Mouse (Mus musculus) lung, embryonic 14.5 days (tissue): ENCODE results near the gene Mlx. TPM values are rescaled to one million over a fixed set of nuclear protein-coding genes. Genes with fewer than 3 reads are reported as not detected.
A peak's percentile ranks its signal among the peaks of the same experiment; 100 is the strongest.

Experiments used
- ATAC-seq: fragments of 200-750 bp; cut with Nextera tagmentation; 2 replicates; pipeline ENCODE4 v1.8.0; 2017; ENCODE audit warnings: mild to moderate bottlenecking, moderate TSS enrichment, moderate library complexity; ENCODE audit not compliant: insufficient read depth
- DNase-seq: peaks from one replicate; pipeline ENCODE4 v3.0.0-alpha.2; 2015
- H3K27ac ChIP-seq: fragments of 300-500 bp; sonication (generic); 2 replicates; pipeline ENCODE4 v1.5.1; 2014; ENCODE audit warnings: low read depth, mild to moderate bottlenecking, moderate library complexity
- H3K27me3 ChIP-seq: fragments of 300-500 bp; sonication (generic); 2 replicates; pipeline ENCODE4 v1.6.1; 2014; ENCODE audit warnings: low read length, control low read depth; ENCODE audit not compliant: insufficient read depth
- H3K36me3 ChIP-seq: fragments of 300-500 bp; sonication (generic); 2 replicates; pipeline ENCODE4 v1.6.1; 2014; ENCODE audit warnings: control low read depth; ENCODE audit not compliant: insufficient read depth
- H3K4me1 ChIP-seq: fragments of 300-500 bp; sonication (generic); 2 replicates; pipeline ENCODE4 v1.6.1; 2014; ENCODE audit warnings: antibody characterized with exemption, control low read depth; ENCODE audit not compliant: insufficient read depth
- H3K4me2 ChIP-seq: fragments of 300-500 bp; sonication (generic); 2 replicates; pipeline ENCODE4 v1.6.1; 2014; ENCODE audit warnings: mild to moderate bottlenecking
- H3K4me3 ChIP-seq: fragments of 300-500 bp; sonication (generic); 2 replicates; pipeline ENCODE4 v1.5.1; 2014; ENCODE audit warnings: low read depth, low read length
- H3K9ac ChIP-seq: fragments of 300-500 bp; sonication (generic); 2 replicates; pipeline ENCODE4 v1.6.1; 2014
- H3K9me3 ChIP-seq: fragments of 300-500 bp; sonication (generic); 2 replicates; pipeline ENCODE4 v1.6.1; 2016; ENCODE audit warnings: low read depth, low read length, control low read depth
- CTCF ChIP-seq: IDR thresholded peaks from 2 replicates; pipeline ENCODE4 v1.5.1; 2016; ENCODE audit warnings: antibody characterized with exemption, low read depth
- WGBS: fragments of 180-500 bp; shearing (Covaris S2); extraction: QIAGEN DNeasy Blood & Tissue Kit; methylation state at CpG from one replicate; pipeline ENCODE4 v1.1.7; 2014; 5-methylcytosine and 5-hydroxymethylcytosine counted together
- polyA plus RNA-seq: library from polyadenylated mRNA; unstranded; fragments of >200 nt; fragmentation: Nextera tagmentation; extraction: Ambion mirVana; gene quantifications from 2 replicates; pipeline ENCODE4 v1.2.1, GENCODE M21; 2014

The Mlx gene
- polyA plus RNA-seq, 1 experiment from 2014 or later, result 39.1 TPM

DNA sequence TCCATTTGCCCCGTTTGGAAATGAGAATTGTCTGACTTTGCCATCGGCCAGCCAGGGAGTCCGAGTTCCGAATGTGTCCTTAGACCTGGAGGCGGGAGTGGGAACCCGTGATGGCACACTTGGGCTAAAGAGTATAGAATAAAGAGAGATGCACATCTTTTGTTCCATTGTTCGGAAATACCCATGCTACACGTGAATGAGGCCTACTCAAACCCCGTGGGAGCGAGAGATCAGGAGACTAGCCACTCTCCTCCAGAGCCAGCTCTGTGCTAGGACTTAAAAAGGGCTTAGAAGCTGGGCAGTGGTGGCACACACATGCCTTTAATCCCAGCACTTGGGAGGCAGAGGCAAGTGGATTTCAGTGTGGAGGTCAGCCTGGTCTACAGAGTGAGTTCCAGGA lies 27.6 kb upstream of the Mlx start:
- DNase-seq (no peak), ATAC-seq (no peak)
- no peak for TF ChIP-seq CTCF
- Histone ChIP-seq H3K9ac (no peak overlapping the region), H3K9me3 (no peaks in the 10 kb centered on the region), H3K27ac (peak overlapping the region; percentile 91), H3K4me2 (no peak overlapping the region), H3K4me3 (no peak overlapping the region), H3K27me3 (no peaks in the 10 kb centered on the region), H3K4me1 (peaks cover 55% of the 10 kb centered on the region), H3K36me3 (peaks cover 42% of the 10 kb centered on the region)
- 82% methylated on average over 10 of the region's 10 CpGs for WGBS

DNA sequence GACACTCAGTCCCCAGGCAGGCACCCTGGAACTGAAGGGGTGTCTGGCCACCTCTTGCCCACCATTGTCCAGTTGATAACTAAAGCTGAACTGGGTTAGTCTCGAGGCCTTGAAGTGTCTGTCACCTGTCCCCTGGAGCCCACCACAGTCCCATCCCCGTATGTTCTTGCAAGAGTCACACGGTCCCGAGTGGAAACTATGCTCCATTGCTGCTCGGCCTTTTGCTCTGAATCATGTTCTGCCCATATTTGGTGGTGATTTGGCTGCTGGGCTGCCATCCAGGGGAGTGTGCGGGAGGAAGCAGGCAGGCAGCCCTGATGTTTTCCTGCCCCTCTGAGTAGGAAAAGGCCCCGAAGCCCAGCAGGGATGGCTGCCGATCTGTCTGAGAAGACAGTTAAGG lies 27.0 kb upstream of the Mlx start:
- H3K9ac ChIP-seq, result 0 out of 2 replicates have a peak overlapping the region, but pooled peaks have one; percentile 18
- no peaks in the 10 kb centered on the region for H3K9me3 ChIP-seq
- ATAC-seq (no peak; the same call in 1 of the 2 replicates), DNase-seq (peak; percentile 84)
- TF ChIP-seq CTCF, result no peak
- H3K4me3 ChIP-seq, result no peak overlapping the region
- H3K36me3 ChIP-seq, result peaks cover 38% of the 10 kb centered on the region
- H3K4me2 ChIP-seq, result no peak overlapping the region
- H3K4me1 ChIP-seq, result peaks cover 57% of the 10 kb centered on the region
- H3K27me3 ChIP-seq, result no peaks in the 10 kb centered on the region
- WGBS, result 31% methylated on average over 8 of the region's 8 CpGs
- H3K27ac ChIP-seq, result peak overlapping the region; percentile 91

DNA sequence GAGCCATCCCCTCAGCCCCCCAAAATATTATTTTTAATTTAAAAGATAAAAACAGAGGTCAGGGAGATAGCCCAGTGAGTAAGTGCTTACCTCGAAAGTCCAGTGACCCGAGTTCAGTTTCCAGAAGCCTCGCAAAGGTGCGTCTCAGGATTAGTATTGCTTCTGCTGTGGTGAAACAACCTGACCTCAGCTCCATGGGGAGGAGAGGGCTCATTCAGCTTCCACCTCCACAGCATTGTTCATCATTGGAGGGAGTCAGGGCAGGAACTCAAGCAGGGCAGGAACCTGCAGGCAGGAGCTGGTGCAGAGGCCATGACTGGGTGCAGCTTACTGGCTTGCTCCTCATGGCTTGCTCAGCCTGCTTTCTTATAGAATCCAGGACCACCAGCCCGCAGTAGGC lies 26.0 kb upstream of the Mlx start:
- H3K4me3 ChIP-seq, result no peak overlapping the region
- TF ChIP-seq CTCF, result no peak
- no peaks in the 10 kb centered on the region for H3K9me3 ChIP-seq
- H3K27me3 ChIP-seq, result no peaks in the 10 kb centered on the region
- DNase-seq, result no peak
- H3K4me1 ChIP-seq, result peaks cover 53% of the 10 kb centered on the region
- no peak for ATAC-seq
- peaks cover 29% of the 10 kb centered on the region for H3K36me3 ChIP-seq
- H3K9ac ChIP-seq, result no peak overlapping the region
- WGBS, result 83% methylated on average over 5 of the region's 5 CpGs
- no peak overlapping the region for H3K27ac ChIP-seq
- no peak overlapping the region for H3K4me2 ChIP-seq

DNA sequence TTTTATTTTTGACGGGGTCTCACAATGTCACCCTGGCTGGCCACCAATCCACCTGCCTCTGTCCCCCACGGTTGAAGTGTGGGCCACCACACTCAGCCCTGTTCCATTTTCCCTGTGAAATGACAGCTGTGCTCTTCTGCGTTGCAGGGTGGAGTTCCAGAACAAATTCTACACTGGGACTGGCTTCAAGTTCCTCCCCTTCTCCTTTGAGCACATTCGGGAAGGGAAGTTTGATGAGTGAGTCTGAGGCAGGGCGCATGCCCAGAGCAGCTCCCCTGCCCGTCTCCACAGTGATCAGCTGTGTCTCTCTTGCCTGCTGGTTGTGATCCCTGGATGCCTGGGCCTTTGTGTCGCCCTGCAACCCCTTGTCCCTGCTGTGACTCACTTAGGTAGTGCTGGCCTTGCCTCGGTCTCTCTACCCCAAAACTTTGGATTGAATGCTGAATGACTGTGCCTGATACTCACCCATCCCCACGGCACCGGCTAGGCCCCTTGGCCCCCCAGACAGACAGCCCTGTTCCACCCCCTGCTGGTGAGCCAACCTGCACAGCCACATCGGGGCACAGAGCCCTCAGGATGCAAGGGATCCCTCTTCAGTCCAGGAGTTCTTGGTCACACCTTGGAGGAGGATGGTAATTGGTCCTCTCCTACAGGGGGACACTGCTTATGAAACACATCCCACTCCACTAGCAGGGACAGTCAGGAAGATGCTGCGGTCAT lies 24.8 kb upstream of the Mlx start:
- Histone ChIP-seq H3K4me3 (no peak overlapping the region), H3K9me3 (no peaks in the 10 kb centered on the region), H3K4me2 (no peak overlapping the region), H3K9ac (peak overlapping the region; percentile 14; the same call in 1 of the 2 replicates), H3K36me3 (peaks cover 25% of the 10 kb centered on the region), H3K27ac (peak overlapping the region; percentile 96), H3K4me1 (peaks cover 44% of the 10 kb centered on the region), H3K27me3 (no peaks in the 10 kb centered on the region)
- WGBS, result 74% methylated on average over 12 of the region's 12 CpGs
- TF ChIP-seq CTCF, result peak; percentile 39; the same call in 1 of the 2 replicates
- ATAC-seq, result no peak
- no peak for DNase-seq

DNA sequence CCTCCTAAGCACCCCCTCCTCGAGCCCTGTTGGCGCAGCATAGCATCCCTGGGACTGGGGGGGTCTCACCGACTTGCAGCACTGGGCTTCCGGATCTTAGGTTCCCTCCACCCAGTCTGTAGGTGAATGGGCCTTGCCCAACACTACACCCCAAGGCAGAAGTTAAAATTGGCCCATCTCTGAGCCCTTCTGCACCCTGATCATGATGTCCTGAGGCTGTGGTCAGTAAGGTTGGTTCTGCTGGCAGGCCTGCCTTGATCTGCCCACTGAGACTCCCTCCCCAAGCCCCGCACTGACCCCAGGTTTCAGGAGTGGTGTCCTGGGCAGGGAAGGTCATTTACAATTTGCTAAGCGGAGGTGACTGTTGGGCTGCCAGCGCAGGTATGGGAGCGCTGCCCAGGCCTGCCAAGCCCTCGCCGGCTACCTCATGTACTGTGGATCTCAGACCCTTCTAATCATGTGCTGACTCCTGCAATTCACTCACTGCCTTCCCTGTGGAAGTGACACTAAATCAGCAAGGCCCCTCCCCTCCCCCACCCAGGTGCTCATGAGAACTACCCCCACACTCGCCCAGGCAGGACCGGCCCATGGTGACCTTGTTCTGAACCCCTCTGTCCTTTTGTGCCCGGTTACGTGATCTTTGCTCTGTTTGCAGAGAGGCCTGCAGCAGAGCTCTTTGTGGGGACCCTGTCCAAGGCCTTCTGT lies 24.0 kb upstream of the Mlx start:
- no peak overlapping the region for H3K4me3 ChIP-seq
- H3K4me2 ChIP-seq, result peak overlapping the region; percentile 32
- DNase-seq (no peak), ATAC-seq (peak; percentile 4; the same call in 1 of the 2 replicates)
- H3K27ac ChIP-seq, result peak overlapping the region; percentile 96
- no peak for TF ChIP-seq CTCF
- no peaks in the 10 kb centered on the region for H3K9me3 ChIP-seq
- H3K4me1 ChIP-seq, result peaks cover 41% of the 10 kb centered on the region
- H3K36me3 ChIP-seq, result peaks cover 23% of the 10 kb centered on the region
- peak overlapping the region; percentile 14; the same call in 1 of the 2 replicates for H3K9ac ChIP-seq
- WGBS, result 56% methylated on average over 14 of the region's 14 CpGs
- no peaks in the 10 kb centered on the region for H3K27me3 ChIP-seq

DNA sequence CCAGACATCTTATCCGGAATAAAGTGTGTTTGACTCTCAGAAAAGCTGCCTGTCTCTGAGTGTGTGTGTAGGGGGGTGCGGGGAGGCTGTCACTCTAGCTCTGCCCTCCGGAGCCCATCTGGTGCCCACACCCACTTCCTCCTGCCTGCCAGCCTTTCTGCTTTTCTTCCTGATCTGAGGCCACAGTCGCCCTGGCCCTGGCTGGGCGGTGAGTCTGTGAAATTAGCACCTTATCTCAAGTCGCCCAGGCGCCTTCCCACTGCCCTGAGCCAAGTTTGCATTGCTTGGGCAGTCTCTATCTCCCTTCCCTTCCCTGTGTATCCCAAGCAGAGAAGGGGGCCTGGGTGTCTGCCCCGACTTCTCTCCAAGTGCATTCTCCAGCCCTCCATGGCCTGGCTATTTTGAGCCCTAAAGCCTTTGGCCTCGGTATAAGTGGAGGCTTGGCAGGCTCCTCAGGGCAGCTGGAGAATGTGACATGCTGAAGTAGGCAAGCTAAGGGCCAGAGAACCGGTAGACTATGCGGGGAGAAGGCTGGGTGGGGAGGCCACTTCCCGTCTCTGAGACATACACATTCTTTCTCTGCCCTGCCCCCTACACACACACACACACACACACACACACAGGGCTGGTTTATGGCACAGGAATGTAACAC lies 23.3 kb upstream of the Mlx start:
- DNase-seq (peak; percentile 72), ATAC-seq (peak; percentile 65)
- Histone ChIP-seq H3K27ac (peak overlapping the region; percentile 96), H3K36me3 (peaks cover 23% of the 10 kb centered on the region), H3K9me3 (no peaks in the 10 kb centered on the region), H3K4me1 (peaks cover 35% of the 10 kb centered on the region), H3K9ac (peak overlapping the region; percentile 14), H3K27me3 (0 out of 2 replicates have a peak, but pooled peaks cover 2% of the 10 kb centered on the region), H3K4me2 (peak overlapping the region; percentile 32), H3K4me3 (no peak overlapping the region)
- WGBS, result 13% methylated on average over 12 of the region's 12 CpGs
- TF ChIP-seq CTCF, result no peak

DNA sequence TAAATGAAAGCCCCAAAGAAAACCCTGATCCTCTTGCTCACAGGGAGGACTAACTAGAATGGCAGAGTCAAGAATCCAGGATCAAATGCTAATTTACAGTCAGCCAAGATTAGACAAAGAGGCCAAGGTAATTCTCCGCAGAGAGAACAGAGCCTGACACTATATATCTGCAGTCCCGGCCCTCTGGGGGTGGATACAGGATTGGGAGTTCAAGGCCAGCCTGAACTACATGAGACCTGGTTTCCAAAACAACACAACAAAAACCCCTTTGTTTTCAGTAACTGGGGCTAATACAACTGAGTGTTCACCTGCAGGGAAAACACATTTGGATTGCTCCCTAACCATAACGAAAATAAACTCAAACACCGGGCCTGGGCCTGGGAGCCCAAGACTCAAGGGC lies 22.6 kb upstream of the Mlx start:
- Histone ChIP-seq H3K4me2 (peak overlapping the region; percentile 32; the same call in 1 of the 2 replicates), H3K9me3 (no peaks in the 10 kb centered on the region), H3K4me3 (no peak overlapping the region), H3K36me3 (peaks cover 23% of the 10 kb centered on the region), H3K4me1 (peaks cover 31% of the 10 kb centered on the region), H3K9ac (no peak overlapping the region), H3K27ac (peak overlapping the region; percentile 96), H3K27me3 (peaks cover 7% of the 10 kb centered on the region; the same call in 1 of the 2 replicates)
- DNase-seq (no peak), ATAC-seq (no peak)
- TF ChIP-seq CTCF, result no peak
- 67% methylated on average over 4 of the region's 4 CpGs for WGBS
